Mouse (Mus musculus) monocyte, adult 5-6 weeks (primary cell): ENCODE results near the gene Rassf4. TPM values are rescaled to one million over a fixed set of nuclear protein-coding genes. Genes with fewer than 3 reads are reported as not detected.
"Not testable (repeated sequence)": the region's sequence is repeated elsewhere in the genome, so short reads cannot be mapped to it uniquely, and the experiment has no call there.

Experiments
- ATAC-seq: fragments of 153-309, 156-312 bp; replicated peaks from 2 replicates; pipeline ENCODE4 v1.8.0; 2017; ENCODE audit warnings: mild to moderate bottlenecking; ENCODE audit not compliant: low TSS enrichment, insufficient number of reproducible peaks, severe bottlenecking, poor library complexity, low FRiP score
- total RNA-seq: library from RNA; stranded (forward); fragments of 200-1000, 200-491, 200-594 nt; gene quantifications from 3 replicates; pipeline ENCODE4 v1.2.3, GENCODE M21; 2017

The Rassf4 gene
- total RNA-seq, 1 experiment from 2014 or later = 124 TPM

DNA sequence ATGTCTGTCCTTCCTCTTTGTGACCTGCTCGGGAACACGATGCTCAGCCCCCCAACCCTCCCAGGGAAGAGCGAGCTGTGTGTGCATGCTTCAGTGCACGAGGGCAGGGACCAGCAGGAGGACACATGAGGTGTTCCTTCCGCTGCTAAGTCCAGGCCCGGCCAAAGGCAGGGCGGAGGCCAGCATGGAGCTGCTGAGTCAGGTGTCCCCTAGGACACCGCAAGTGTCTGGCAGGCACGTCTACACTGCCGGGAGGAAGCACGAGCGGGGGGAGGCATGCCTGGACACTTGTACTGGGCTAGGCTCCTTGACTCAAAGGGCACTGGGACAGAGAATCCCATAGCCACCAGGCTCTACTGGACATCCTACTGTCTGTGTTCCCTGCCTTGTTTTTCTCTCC, 26.0 kb downstream of the Rassf4 start:
- no peak for ATAC-seq

GRCm38 (mm10) chr6:116644335-116644734, 29.4 kb downstream of the Rassf4 start:
- ATAC-seq = no peak

- no peak for ATAC-seq
These were observed 29.9 kb downstream of the Rassf4 start for GRCm38 (mm10) chr6:116643881-116644280.

DNA sequence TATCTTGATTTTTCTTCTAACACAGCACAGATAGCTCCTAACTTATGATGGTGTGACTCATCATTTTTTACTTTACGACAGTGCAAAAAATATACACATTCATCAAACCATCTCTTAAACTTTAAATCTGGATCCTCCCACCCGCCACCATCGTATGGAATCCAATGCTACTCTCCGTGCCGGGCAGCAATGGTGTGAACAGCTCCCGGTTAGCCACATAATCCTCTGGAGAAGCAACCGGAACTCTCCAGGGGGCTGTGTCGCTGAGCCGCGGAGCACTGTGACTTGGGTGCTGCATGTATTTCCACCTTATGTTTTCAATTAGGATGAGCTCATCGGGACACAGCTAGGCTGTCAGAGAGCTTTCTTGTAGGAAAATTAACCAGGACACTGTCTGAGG, 30.8 kb downstream of the Rassf4 start:
- ATAC-seq = no peak

DNA sequence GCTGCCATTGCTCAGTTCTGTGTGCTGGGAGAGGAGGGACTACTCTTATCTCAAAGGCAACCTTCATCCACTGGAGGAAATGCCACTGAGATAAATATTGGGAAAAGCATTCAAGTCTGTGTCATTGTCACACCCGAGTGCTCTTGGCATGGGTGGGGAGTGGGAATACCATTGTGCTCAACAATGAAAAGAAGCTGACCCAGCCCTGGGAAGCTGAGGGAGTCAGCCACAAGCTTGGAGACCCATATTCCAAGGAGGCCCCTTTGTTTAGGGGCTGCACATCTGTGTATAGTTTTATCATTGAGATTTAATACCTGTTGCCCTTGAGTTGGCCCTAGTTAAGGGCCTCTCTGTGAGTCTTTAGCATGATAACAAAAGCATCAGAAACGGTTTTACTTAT, 34.1 kb downstream of the Rassf4 start:
- ATAC-seq = no peak

GRCm38 (mm10) chr6:116638871-116639270, 34.9 kb downstream of the Rassf4 start:
- ATAC-seq = no peak

DNA sequence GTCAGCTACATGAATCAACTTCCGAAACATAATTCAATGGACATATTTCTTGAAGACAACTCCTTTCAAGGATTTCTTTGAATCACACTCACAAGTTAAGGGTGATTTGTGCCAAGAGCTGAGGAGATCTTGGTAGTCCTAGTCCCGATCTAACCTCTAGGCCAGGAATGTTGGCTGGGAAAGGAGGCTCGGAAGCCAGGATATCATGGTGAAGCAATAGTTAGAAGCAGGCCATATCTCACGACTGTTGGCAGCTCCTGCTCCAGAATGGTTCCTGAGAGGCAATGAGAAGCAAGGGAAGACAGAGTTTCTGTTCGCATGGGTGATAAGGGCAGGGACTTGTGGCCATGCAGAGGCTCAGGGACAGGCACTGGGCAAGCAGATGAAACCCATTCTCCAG, 36.3 kb downstream of the Rassf4 start:
- no peak for ATAC-seq

DNA sequence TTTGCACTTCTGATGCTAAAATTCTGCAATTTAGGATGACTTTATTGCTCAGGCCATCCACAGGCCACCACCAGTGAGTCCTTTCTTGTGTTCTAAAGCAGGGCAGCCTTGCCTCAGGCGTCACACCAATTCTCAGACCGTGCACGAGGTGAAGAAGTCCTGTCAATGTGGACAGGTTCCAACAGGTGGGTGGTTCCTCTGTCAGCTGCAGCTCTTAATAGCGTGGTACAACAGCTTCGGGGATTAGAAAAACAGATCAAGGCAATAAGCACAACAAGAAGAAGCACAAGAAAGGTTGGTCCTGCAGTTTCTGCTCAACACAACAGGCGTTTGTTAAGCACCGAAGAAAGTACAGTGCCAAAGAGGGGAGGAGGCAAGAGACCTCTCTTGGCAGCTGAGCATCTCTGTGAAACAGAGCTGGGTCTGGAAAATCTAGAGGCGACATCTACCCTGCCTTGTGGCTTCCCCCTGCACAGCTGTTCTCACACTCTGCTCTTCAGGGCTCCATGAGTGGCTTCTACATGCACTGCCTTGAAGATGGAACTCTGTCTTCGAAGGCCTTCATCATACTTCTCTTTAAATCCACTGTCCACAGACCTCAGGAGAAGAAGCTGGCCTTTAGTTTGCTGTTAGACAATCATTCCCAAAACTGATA, 37.0 kb downstream of the Rassf4 start:
- no peak for ATAC-seq

DNA sequence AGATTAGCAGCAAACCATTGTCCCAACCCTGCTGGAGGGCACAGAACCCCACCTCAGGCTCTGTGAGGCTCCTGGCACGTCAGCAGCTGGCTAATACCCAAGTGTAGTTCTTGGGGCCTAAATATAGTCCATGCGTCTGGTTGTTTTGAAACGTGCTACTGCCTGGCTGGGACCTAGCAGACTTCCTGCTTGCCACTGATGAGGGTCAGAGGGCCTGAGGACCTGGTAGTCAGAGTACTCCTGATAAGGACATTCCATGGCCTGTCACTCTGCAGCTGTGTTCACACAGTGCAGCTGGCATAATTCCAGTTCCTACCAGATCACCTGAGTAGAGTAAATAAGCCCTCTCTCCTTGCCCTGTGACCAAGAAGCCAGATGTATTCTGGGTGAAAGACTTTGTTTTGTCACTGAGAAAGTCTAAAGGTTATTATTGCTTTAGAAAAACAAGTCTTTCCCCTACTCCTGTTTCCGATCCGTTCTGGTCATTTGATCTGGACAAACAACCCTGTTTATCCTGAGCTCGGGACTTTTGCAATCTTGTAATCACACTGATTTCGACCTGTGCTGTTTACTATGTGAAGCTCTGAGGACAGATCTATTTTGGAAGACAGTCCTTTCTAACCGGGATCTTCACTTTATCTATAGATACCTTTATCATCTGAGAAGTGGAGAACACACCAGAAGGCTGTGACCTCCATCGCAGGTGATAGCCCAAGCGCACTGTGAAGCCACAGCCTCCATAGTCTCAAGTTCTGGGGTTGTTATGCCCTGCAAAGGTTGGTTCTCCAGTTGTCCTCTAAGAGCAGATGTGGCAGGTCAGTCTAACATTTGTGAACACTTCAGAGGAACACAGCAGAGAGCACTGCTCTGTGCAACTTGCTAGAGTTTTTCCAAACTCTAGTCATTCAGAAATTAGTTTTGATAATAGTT, 38.2 kb downstream of the Rassf4 start:
- no peak for ATAC-seq

- ATAC-seq = no peak
These were observed 39.7 kb downstream of the Rassf4 start for GRCm38 (mm10) chr6:116633741-116634695.

- ATAC-seq = peak; percentile 53; the same call in 1 of the 2 replicates
These were observed 41.6 kb downstream of the Rassf4 start for GRCm38 (mm10) chr6:116632129-116632528.

DNA sequence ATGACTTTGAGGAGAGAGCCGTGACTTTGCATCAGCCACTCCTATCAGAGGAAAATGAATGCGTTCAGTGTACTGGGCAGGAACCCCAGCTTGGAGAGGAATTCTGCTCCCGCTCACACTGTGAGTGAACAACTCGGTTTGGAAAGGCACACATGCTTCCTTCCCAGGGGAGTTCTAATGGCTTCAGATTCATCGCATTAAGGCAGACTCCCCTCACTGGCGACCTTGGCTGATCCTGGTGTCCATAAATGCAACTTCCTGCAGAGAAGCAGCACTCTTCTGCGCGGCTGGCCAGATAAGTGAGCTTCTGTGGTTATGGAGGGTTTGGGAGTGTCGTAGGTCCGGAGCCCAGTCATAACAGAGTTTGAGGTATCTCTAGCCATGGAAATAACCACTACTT, 44.0 kb downstream of the Rassf4 start:
- no peak for ATAC-seq

- ATAC-seq = no peak
These were observed 45.1 kb downstream of the Rassf4 start, which contains the start of gene Zfp422 for GRCm38 (mm10) chr6:116628539-116629171. Gene Zfp422 (minus strand): TSS chr6:116628999.

GRCm38 (mm10) chr6:116628095-116628494, 45.7 kb downstream of the Rassf4 start:
- ATAC-seq = no peak

GRCm38 (mm10) chr6:116626417-116626816, 47.3 kb downstream of the Rassf4 start:
- ATAC-seq = not testable (repeated sequence)

- no peak for ATAC-seq
These were observed 52.3 kb downstream of the Rassf4 start for GRCm38 (mm10) chr6:116621318-116622023.

DNA sequence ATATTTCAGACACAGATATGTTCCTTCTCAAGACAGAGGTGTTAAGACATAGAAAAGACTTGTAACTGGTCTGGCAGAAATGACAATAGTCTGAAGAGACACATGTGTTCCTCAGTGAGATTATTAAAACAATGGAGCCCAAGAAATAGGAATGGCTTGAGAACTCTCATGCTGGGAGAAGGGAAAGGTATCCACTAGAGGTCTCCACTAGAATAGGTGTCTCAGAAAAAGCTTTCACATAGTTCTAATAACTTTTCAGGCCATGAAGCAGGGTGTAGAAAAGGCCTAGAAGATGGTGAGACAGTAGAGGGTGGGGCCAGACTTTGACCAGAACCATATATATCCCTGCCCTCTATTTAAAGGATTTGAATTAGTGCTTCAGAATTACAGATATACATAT, 55.7 kb downstream of the Rassf4 start:
- no peak for ATAC-seq

DNA sequence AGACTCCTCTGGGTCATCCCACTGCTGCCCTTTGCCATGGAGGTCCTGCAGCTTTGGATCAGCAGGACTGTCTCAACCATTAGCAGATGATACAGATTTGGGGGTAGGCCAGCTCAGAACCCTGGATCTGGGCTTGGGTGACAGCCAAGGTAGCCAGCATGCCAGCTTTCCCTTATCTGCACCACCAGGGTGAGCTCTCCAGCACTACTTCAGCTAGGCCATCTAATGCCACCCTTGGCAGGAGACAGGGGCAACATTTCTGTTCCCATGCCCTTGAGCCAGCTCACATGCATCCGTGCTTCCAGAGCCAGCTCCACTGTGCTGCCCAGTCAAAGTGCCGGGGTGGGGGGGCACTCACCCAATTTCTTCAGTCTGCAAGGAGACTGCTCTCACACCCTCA, 58.0 kb downstream of the Rassf4 start:
- ATAC-seq = no peak
